Mouse (Mus musculus) MEL (cell line): ENCODE measurements around the gene Hecw2.

ENCODE experiments used
- CTCF ChIP-seq, 3 experiments: IDR thresholded peaks in 2 of 3; conservative IDR thresholded peaks in 1 of 3; 2 replicates each; pipeline ENCODE4 v1.5.1; 2011 to 2012; ENCODE audit warnings: low read length in 3 of 3, low read depth in 2 of 3, mild to moderate bottlenecking in 2 of 3, improper control_type of control experiment in 1 of 3, inconsistent platforms in 1 of 3, mixed read lengths in 1 of 3, moderate library complexity in 1 of 3; ENCODE audit not compliant: control insufficient read depth in 1 of 3, insufficient read depth in 1 of 3, poor library complexity in 1 of 3, severe bottlenecking in 1 of 3
- E2F4 ChIP-seq: IDR thresholded peaks from 2 replicates; pipeline ENCODE4 v1.6.1; 2011; ENCODE audit warnings: low read depth, low read length, improper control_type of control experiment, borderline replicate concordance
- EP300 ChIP-seq, 2 experiments: IDR thresholded peaks; 2 replicates each; pipeline ENCODE4 v1.6.1; 2011; ENCODE audit warnings: improper control_type of control experiment in 2 of 2, low read length in 2 of 2, low read depth in 1 of 2, mild to moderate bottlenecking in 1 of 2
- MAX ChIP-seq: IDR thresholded peaks from 2 replicates; pipeline ENCODE4 v1.6.1; 2011; ENCODE audit warnings: low read length, improper control_type of control experiment
- MAZ ChIP-seq: IDR thresholded peaks from 2 replicates; pipeline ENCODE4 v1.6.1; 2012; ENCODE audit warnings: low read depth, mild to moderate bottlenecking, inconsistent platforms, low read length, improper control_type of control experiment
- NELFE ChIP-seq: IDR thresholded peaks from 2 replicates; pipeline ENCODE4 v1.6.1; 2011; ENCODE audit warnings: low read depth, low read length, improper control_type of control experiment
- POLR2A ChIP-seq, 2 experiments: IDR thresholded peaks; 2 replicates each; pipeline ENCODE4 v1.6.1; 2011 to 2012; ENCODE audit warnings: low read length in 2 of 2, mild to moderate bottlenecking in 2 of 2, control low read depth in 1 of 2, improper control_type of control experiment in 1 of 2, low read depth in 1 of 2, moderate library complexity in 1 of 2; ENCODE audit not compliant: control insufficient read depth in 1 of 2, insufficient read depth in 1 of 2, poor library complexity in 1 of 2
- TAL1 ChIP-seq: IDR thresholded peaks from 2 replicates; pipeline ENCODE4 v1.6.1; 2012; ENCODE audit warnings: mild to moderate bottlenecking, inconsistent platforms, low read length, moderate library complexity, mixed read lengths
- ZC3H11A ChIP-seq: IDR thresholded peaks from 2 replicates; pipeline ENCODE4 v1.6.1; 2012; ENCODE audit warnings: low read depth, mild to moderate bottlenecking, inconsistent platforms, low read length, improper control_type of control experiment
- ZNF384 ChIP-seq: IDR thresholded peaks from 2 replicates; pipeline ENCODE4 v1.6.1; 2012; ENCODE audit warnings: low read depth, mild to moderate bottlenecking, inconsistent platforms, low read length, improper control_type of control experiment

- no peak for TF ChIP-seq NELFE
- TF ChIP-seq POLR2A (IDR thresholded peaks at IDR 0.05; ENCODE audit: control insufficient read depth in 1 of 2, insufficient read depth in 1 of 2, low read depth in 1 of 2, low read length in 2 of 2, poor library complexity in 1 of 2) = no peak
- TF ChIP-seq CTCF (IDR thresholded peaks at IDR 0.05 in 2 of 3, conservative IDR thresholded peaks at IDR 0.05 in 1 of 3; ENCODE audit: control insufficient read depth in 1 of 3, insufficient read depth in 1 of 3, low read depth in 2 of 3, low read length in 3 of 3, poor library complexity in 1 of 3, severe bottlenecking in 1 of 3) = no peak
- no peak for TF ChIP-seq ZC3H11A
- no peak for TF ChIP-seq EP300 (IDR thresholded peaks at IDR 0.05; ENCODE audit: low read depth in 1 of 2, low read length in 2 of 2)
- TF ChIP-seq MAZ = no peak
- no peak for TF ChIP-seq TAL1
- TF ChIP-seq ZNF384 = no peak
- no peak for TF ChIP-seq MAX
- no peak for TF ChIP-seq E2F4
Observed at GRCm38 (mm10) chr1:53997239-53997638, 197.7 kb downstream of the Hecw2 start.
